Mouse (Mus musculus) heart, embryonic 10.5 days (tissue): ENCODE data around the gene Gpld1. TPM values are rescaled to one million over a fixed set of nuclear protein-coding genes. Genes with fewer than 3 reads are reported as not detected.

Experiments used
- DNase-seq: peaks from one replicate; pipeline ENCODE4 v3.0.0-alpha.2; 2017; ENCODE audit warnings: low spot score
- H3K27ac ChIP-seq: fragments of 300-500 bp; sonication (generic); 2 replicates; pipeline ENCODE4 v1.5.1; 2016; ENCODE audit warnings: mild to moderate bottlenecking
- H3K27me3 ChIP-seq: fragments of 300-500 bp; sonication (generic); 2 replicates; pipeline ENCODE4 v1.6.1; 2016; ENCODE audit warnings: mild to moderate bottlenecking; ENCODE audit not compliant: poor library complexity, insufficient read depth, severe bottlenecking
- H3K36me3 ChIP-seq: fragments of 300-500 bp; sonication (generic); 2 replicates; pipeline ENCODE4 v1.6.1; 2016; ENCODE audit warnings: mild to moderate bottlenecking, moderate library complexity
- H3K4me1 ChIP-seq: fragments of 300-500 bp; sonication (generic); 2 replicates; pipeline ENCODE4 v1.6.1; 2016; ENCODE audit warnings: mild to moderate bottlenecking
- H3K4me3 ChIP-seq: fragments of 300-500 bp; sonication (generic); 2 replicates; pipeline ENCODE4 v1.5.1; 2016; ENCODE audit warnings: mild to moderate bottlenecking, moderate library complexity
- H3K9me3 ChIP-seq: fragments of 300-500 bp; sonication (generic); 2 replicates; pipeline ENCODE4 v1.6.1; 2016; ENCODE audit warnings: mild to moderate bottlenecking, moderate library complexity
- WGBS: fragments of 180-500 bp; shearing (Covaris S2); methylation state at CpG from one replicate; pipeline ENCODE4 v1.1.7; 2016; 5-methylcytosine and 5-hydroxymethylcytosine counted together
- polyA plus RNA-seq: library from polyadenylated mRNA; unstranded; fragments of >200 nt; fragmentation: Nextera tagmentation; extraction: Ambion mirVana; gene quantifications from 2 replicates; pipeline ENCODE4 v1.2.1, GENCODE M21; 2016

The Gpld1 gene
- polyA plus RNA-seq, 1 experiment from 2014 or later = 0.33 TPM

GRCm38 (mm10) chr13:24923991-24924390, 19.0 kb upstream of the Gpld1 start:
- no peaks in the 10 kb centered on the region for H3K27me3 ChIP-seq
- no peaks in the 10 kb centered on the region for H3K9me3 ChIP-seq
- WGBS = 87% methylated on average over 5 of the region's 5 CpGs
- no peaks in the 10 kb centered on the region for H3K4me1 ChIP-seq
- H3K4me3 ChIP-seq = no peak overlapping the region
- H3K27ac ChIP-seq = no peak overlapping the region
- H3K36me3 ChIP-seq = peaks cover 16% of the 10 kb centered on the region; the same call in 1 of the 2 replicates
- no peak for DNase-seq

GRCm38 (mm10) chr13:24930591-24930990, 12.4 kb upstream of the Gpld1 start:
- no peaks in the 10 kb centered on the region for H3K9me3 ChIP-seq
- H3K27me3 ChIP-seq = no peaks in the 10 kb centered on the region
- H3K4me3 ChIP-seq = no peak overlapping the region
- no peaks in the 10 kb centered on the region for H3K36me3 ChIP-seq
- no peak for DNase-seq
- H3K4me1 ChIP-seq = no peaks in the 10 kb centered on the region
- H3K27ac ChIP-seq = no peak overlapping the region

GRCm38 (mm10) chr13:24933199-24933598, 9.8 kb upstream of the Gpld1 start:
- WGBS = 75% methylated on average over 7 of the region's 7 CpGs

GRCm38 (mm10) chr13:24936772-24937107, 6.2 kb upstream of the Gpld1 start:
- H3K4me1 ChIP-seq = no peaks in the 10 kb centered on the region
- H3K36me3 ChIP-seq = no peaks in the 10 kb centered on the region
- 47% methylated on average over 5 of the region's 5 CpGs for whole genome bisulfite sequencing
- H3K9me3 ChIP-seq = no peaks in the 10 kb centered on the region
- DNase-seq = no peak
- peak overlapping the region; percentile 95; the same call in 1 of the 2 replicates for H3K27ac ChIP-seq
- H3K27me3 ChIP-seq = peaks cover 2% of the 10 kb centered on the region; the same call in 1 of the 2 replicates
- peak overlapping the region; percentile 93 for H3K4me3 ChIP-seq

More at GRCm38 (mm10) chr13:24933199-24933598, 9.8 kb upstream of the Gpld1 start:
- Histone ChIP-seq H3K36me3 (no peaks in the 10 kb centered on the region), H3K9me3 (no peaks in the 10 kb centered on the region), H3K27me3 (no peaks in the 10 kb centered on the region), H3K4me1 (no peaks in the 10 kb centered on the region), H3K4me3 (no peak overlapping the region), H3K27ac (no peak overlapping the region)
- DNase-seq = no peak

GRCm38 (mm10) chr13:24937108-24937838, 5.7 kb upstream of the Gpld1 start, which contains the start of gene Aldh5a1:
Gene Aldh5a1 (minus strand): TSS chr13:24937661.
- DNase-seq = peak; percentile 79
- under 1% methylated on average over 72 of the region's 75 CpGs for WGBS
- H3K36me3 ChIP-seq = no peaks in the 10 kb centered on the region
- no peaks in the 10 kb centered on the region for H3K4me1 ChIP-seq
- H3K27me3 ChIP-seq = peaks cover 6% of the 10 kb centered on the region; the same call in 1 of the 2 replicates
- peak within 1 kb of the TSS; percentile 95 for H3K27ac ChIP-seq
- H3K4me3 ChIP-seq = peak within 1 kb of the TSS; percentile 93
- H3K9me3 ChIP-seq = no peaks in the 10 kb centered on the region

GRCm38 (mm10) chr13:24937839-24938166, 5.1 kb upstream of the Gpld1 start:
- Histone ChIP-seq H3K27ac (peak overlapping the region; percentile 95), H3K27me3 (peaks cover 6% of the 10 kb centered on the region; the same call in 1 of the 2 replicates), H3K4me3 (peak overlapping the region; percentile 93), H3K36me3 (no peaks in the 10 kb centered on the region), H3K4me1 (no peaks in the 10 kb centered on the region), H3K9me3 (no peaks in the 10 kb centered on the region)
- 15% methylated on average over 12 of the region's 12 CpGs for WGBS
- DNase-seq = no peak

GRCm38 (mm10) chr13:24938683-24939082, 4.3 kb upstream of the Gpld1 start:
- no peak overlapping the region for H3K27ac ChIP-seq
- 17% methylated on average over 9 of the region's 9 CpGs for WGBS
- DNase-seq = peak; percentile 85

GRCm38 (mm10) chr13:24939472-24939871, 3.5 kb upstream of the Gpld1 start:
- Histone ChIP-seq H3K9me3 (no peaks in the 10 kb centered on the region), H3K27ac (no peak overlapping the region), H3K36me3 (no peaks in the 10 kb centered on the region), H3K4me3 (no peak overlapping the region), H3K4me1 (no peaks in the 10 kb centered on the region), H3K27me3 (peaks cover 6% of the 10 kb centered on the region; the same call in 1 of the 2 replicates)
- WGBS = 79% methylated on average over 9 of the region's 9 CpGs
- peak; percentile 57 for DNase-seq

More at GRCm38 (mm10) chr13:24938683-24939082, 4.3 kb upstream of the Gpld1 start:
- Histone ChIP-seq H3K4me3 (no peak overlapping the region), H3K9me3 (no peaks in the 10 kb centered on the region), H3K4me1 (no peaks in the 10 kb centered on the region), H3K36me3 (no peaks in the 10 kb centered on the region), H3K27me3 (peaks cover 6% of the 10 kb centered on the region; the same call in 1 of the 2 replicates)

- Histone ChIP-seq H3K36me3 (no peaks in the 10 kb centered on the region), H3K9me3 (no peaks in the 10 kb centered on the region), H3K27me3 (peaks cover 6% of the 10 kb centered on the region; the same call in 1 of the 2 replicates), H3K4me3 (no peak overlapping the region), H3K4me1 (no peaks in the 10 kb centered on the region), H3K27ac (no peak overlapping the region)
- 69% methylated on average over 8 of the region's 8 CpGs for WGBS
- DNase-seq = no peak
These were observed 351 bp downstream of the Gpld1 start for GRCm38 (mm10) chr13:24943303-24943702.

GRCm38 (mm10) chr13:24945567-24945966, 2.6 kb downstream of the Gpld1 start:
- H3K27ac ChIP-seq = no peak overlapping the region
- no peaks in the 10 kb centered on the region for H3K9me3 ChIP-seq
- no peak overlapping the region for H3K4me3 ChIP-seq
- 37% methylated on average over 4 of the region's 4 CpGs for WGBS
- peaks cover 6% of the 10 kb centered on the region; the same call in 1 of the 2 replicates for H3K27me3 ChIP-seq
- no peak for DNase-seq
- no peaks in the 10 kb centered on the region for H3K4me1 ChIP-seq
- H3K36me3 ChIP-seq = no peaks in the 10 kb centered on the region

GRCm38 (mm10) chr13:24947158-24947557, 4.2 kb downstream of the Gpld1 start:
- Histone ChIP-seq H3K9me3 (no peaks in the 10 kb centered on the region), H3K4me1 (peaks cover 3% of the 10 kb centered on the region), H3K36me3 (no peaks in the 10 kb centered on the region), H3K27ac (no peak overlapping the region), H3K4me3 (no peak overlapping the region), H3K27me3 (no peaks in the 10 kb centered on the region)
- no peak for DNase-seq
- 69% methylated on average over 5 of the region's 5 CpGs for WGBS

- DNase-seq = no peak
- peaks cover 3% of the 10 kb centered on the region for H3K4me1 ChIP-seq
- no peaks in the 10 kb centered on the region for H3K36me3 ChIP-seq
- H3K9me3 ChIP-seq = no peaks in the 10 kb centered on the region
- H3K27me3 ChIP-seq = no peaks in the 10 kb centered on the region
- WGBS = 83% methylated on average over 6 of the region's 6 CpGs
- H3K4me3 ChIP-seq = no peak overlapping the region
- H3K27ac ChIP-seq = no peak overlapping the region
These were observed 5.9 kb downstream of the Gpld1 start for GRCm38 (mm10) chr13:24948870-24949269.

- no peak overlapping the region for H3K4me3 ChIP-seq
- WGBS = 76% methylated on average over 7 of the region's 7 CpGs
These were observed 9.7 kb downstream of the Gpld1 start for GRCm38 (mm10) chr13:24952659-24953058.

More at GRCm38 (mm10) chr13:24952659-24953058, 9.7 kb downstream of the Gpld1 start:
- H3K9me3 ChIP-seq = no peaks in the 10 kb centered on the region
- H3K27me3 ChIP-seq = peaks cover 15% of the 10 kb centered on the region
- no peaks in the 10 kb centered on the region for H3K36me3 ChIP-seq
- peaks cover 3% of the 10 kb centered on the region for H3K4me1 ChIP-seq
- DNase-seq = no peak
- no peak overlapping the region for H3K27ac ChIP-seq
